Mouse (Mus musculus): ENCODE data around the gene Smim15. TPM values are rescaled to one million over a fixed set of nuclear protein-coding genes. Genes with fewer than 3 reads are reported as not detected.

The Smim15 gene
- polyA plus RNA-seq, 1 experiment from 2014 or later = 55.2 TPM

Other genes with a start within 250 kb of the Smim15 start
- 104 and 106 TPM in 2 replicates for gene Ndufaf2, start 114.2 kb downstream of the Smim15 start, polyA plus RNA-seq (2016; fragmentation: Nextera tagmentation; extraction: Ambion mirVana)
- gene Ercc8, start 114.3 kb downstream of the Smim15 start, polyA plus RNA-seq (2016; fragmentation: Nextera tagmentation; extraction: Ambion mirVana) = 24.2 and 24.9 TPM in 2 replicates
- 1.4 and 1.9 TPM in 2 replicates for gene Elovl7, start 170.0 kb downstream of the Smim15 start, polyA plus RNA-seq (2016; fragmentation: Nextera tagmentation; extraction: Ambion mirVana)